Mouse (Mus musculus) liver, adult 2 months (tissue): Measurements from ENCODE around the gene Slc22a17.

Experiments used
- CTCF ChIP-seq: fragments of 200-500 bp; IDR thresholded peaks from 2 replicates; pipeline ENCODE4 v1.5.1; 2011; ENCODE audit warnings: low read depth, low read length, control low read depth
- POLR2A ChIP-seq: fragments of 200-500 bp; IDR thresholded peaks from 2 replicates; pipeline ENCODE4 v1.6.1; 2011; ENCODE audit warnings: low read length, control low read depth; ENCODE audit not compliant: insufficient read depth; ENCODE audit errors: extremely low read depth

DNA sequence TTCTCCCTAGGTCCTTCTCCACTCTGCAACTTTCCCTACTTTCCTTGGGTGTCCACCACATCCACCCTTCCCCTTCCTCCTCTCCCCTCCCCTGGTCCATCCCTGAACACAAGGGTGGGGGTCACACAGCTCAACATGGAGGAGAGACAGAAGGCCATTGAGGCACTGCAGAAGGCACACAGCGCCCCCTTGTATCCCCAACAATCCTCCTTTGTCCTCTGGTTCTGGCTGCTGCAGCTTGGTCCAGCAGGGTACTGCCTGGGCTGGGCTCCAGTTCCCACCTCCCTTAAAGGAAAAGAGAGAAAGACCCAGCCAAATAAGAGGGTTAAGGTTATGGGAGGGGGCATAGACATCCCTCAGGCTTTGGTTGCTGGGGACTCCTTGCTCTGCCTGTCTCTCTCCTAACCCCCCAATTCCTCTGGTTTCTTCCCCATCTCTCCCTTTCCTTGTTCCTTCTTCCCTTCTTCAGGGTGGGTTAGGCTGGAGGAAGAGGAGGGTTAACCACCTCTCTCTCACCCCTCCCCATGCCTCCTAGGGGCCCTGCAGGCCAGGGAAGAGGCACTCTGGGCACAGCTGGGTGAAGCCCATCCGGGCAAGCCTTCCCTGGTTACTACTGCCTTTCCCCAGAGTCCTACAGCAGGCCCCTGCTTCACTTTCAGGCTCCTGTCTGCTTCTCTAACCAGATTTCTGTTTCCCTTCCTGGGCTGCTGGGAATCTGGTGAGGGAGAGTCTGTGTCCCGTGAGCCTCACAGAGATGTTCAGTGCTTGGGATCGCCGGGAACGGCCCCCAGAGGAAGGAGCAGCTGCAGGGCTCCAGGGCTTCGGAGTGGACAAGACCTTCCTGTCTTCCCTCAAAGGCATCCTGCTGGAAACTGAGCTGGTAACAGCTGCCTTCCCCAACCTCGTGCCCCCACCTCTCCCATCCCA is 23.2 kb upstream of the Slc22a17 start, which contains the start of gene Cmtm5:
- no peak for TF ChIP-seq CTCF
- no peak for TF ChIP-seq POLR2A
